Mouse (Mus musculus): ENCODE results near the gene Ppa2. TPM values are rescaled to one million over a fixed set of nuclear protein-coding genes. Genes with fewer than 3 reads are reported as not detected.

The Ppa2 gene
- polyA plus RNA-seq, 1 experiment = 48.5 TPM

GRCm38 (mm10) chr3:133336400-133336799 is 26.5 kb downstream of the Ppa2 start:
- 83% methylated on average over 7 of the region's 7 CpGs for WGBS
- H3K4me3 ChIP-seq (ENCODE audit: low read depth, low read length) = no peak overlapping the region
- peaks cover 4% of the 10 kb centered on the region; the same call in 1 of the 2 replicates for H3K4me1 ChIP-seq (ENCODE audit: control insufficient read depth, insufficient read depth, insufficient read length, low read length)
- no peak overlapping the region for H3K27ac ChIP-seq (ENCODE audit: insufficient read depth, low read depth, low read length)
- H3K36me3 ChIP-seq (ENCODE audit: control insufficient read depth, insufficient read depth, low read length) = peaks cover 11% of the 10 kb centered on the region
- no peaks in the 10 kb centered on the region for H3K27me3 ChIP-seq (ENCODE audit: control insufficient read depth, insufficient read depth, low read length)
- TF ChIP-seq POLR2A (IDR thresholded peaks at IDR 0.05; ENCODE audit: low read depth, low read length) (no peak), CTCF (IDR thresholded peaks at IDR 0.05; ENCODE audit: extremely low read depth, insufficient read length, insufficient replicate concordance, low read depth, low read length) (no peak)

- Histone ChIP-seq H3K27ac (ENCODE audit: insufficient read depth, low read depth, low read length) (no peak overlapping the region), H3K4me1 (ENCODE audit: control insufficient read depth, insufficient read depth, insufficient read length, low read length) (peaks cover 4% of the 10 kb centered on the region; the same call in 1 of the 2 replicates), H3K27me3 (ENCODE audit: control insufficient read depth, insufficient read depth, low read length) (no peaks in the 10 kb centered on the region), H3K36me3 (ENCODE audit: control insufficient read depth, insufficient read depth, low read length) (peaks cover 9% of the 10 kb centered on the region), H3K4me3 (ENCODE audit: low read depth, low read length) (no peak overlapping the region)
- 31% methylated on average over 9 of the region's 9 CpGs for WGBS
- TF ChIP-seq CTCF (IDR thresholded peaks at IDR 0.05; ENCODE audit: extremely low read depth, insufficient read length, insufficient replicate concordance, low read depth, low read length) (no peak), POLR2A (IDR thresholded peaks at IDR 0.05; ENCODE audit: low read depth, low read length) (no peak)
Observed at GRCm38 (mm10) chr3:133338851-133339356, 29.0 kb downstream of the Ppa2 start.

- no peaks in the 10 kb centered on the region for H3K27me3 ChIP-seq (ENCODE audit: control insufficient read depth, insufficient read depth, low read length)
- 20% methylated on average over 11 of the region's 11 CpGs for WGBS
- TF ChIP-seq CTCF (IDR thresholded peaks at IDR 0.05; ENCODE audit: extremely low read depth, insufficient read length, insufficient replicate concordance, low read depth, low read length) (no peak), POLR2A (IDR thresholded peaks at IDR 0.05; ENCODE audit: low read depth, low read length) (no peak)
- H3K4me3 ChIP-seq (ENCODE audit: low read depth, low read length) = no peak overlapping the region
- H3K27ac ChIP-seq (ENCODE audit: insufficient read depth, low read depth, low read length) = no peak overlapping the region
- H3K36me3 ChIP-seq (ENCODE audit: control insufficient read depth, insufficient read depth, low read length) = peaks cover 9% of the 10 kb centered on the region
- peaks cover 4% of the 10 kb centered on the region; the same call in 1 of the 2 replicates for H3K4me1 ChIP-seq (ENCODE audit: control insufficient read depth, insufficient read depth, insufficient read length, low read length)
Observed at GRCm38 (mm10) chr3:133339411-133339823, 29.5 kb downstream of the Ppa2 start.

- peaks cover 9% of the 10 kb centered on the region for H3K36me3 ChIP-seq (ENCODE audit: control insufficient read depth, insufficient read depth, low read length)
- TF ChIP-seq CTCF (IDR thresholded peaks at IDR 0.05; ENCODE audit: extremely low read depth, insufficient read length, insufficient replicate concordance, low read depth, low read length) (no peak), POLR2A (IDR thresholded peaks at IDR 0.05; ENCODE audit: low read depth, low read length) (no peak)
- H3K27me3 ChIP-seq (ENCODE audit: control insufficient read depth, insufficient read depth, low read length) = no peaks in the 10 kb centered on the region
- peaks cover 4% of the 10 kb centered on the region; the same call in 1 of the 2 replicates for H3K4me1 ChIP-seq (ENCODE audit: control insufficient read depth, insufficient read depth, insufficient read length, low read length)
- WGBS = 88% methylated on average over 11 of the region's 11 CpGs
- H3K27ac ChIP-seq (ENCODE audit: insufficient read depth, low read depth, low read length) = no peak overlapping the region
- H3K4me3 ChIP-seq (ENCODE audit: low read depth, low read length) = no peak overlapping the region
Observed at GRCm38 (mm10) chr3:133341106-133341505, 31.2 kb downstream of the Ppa2 start.

- H3K4me1 ChIP-seq (ENCODE audit: control insufficient read depth, insufficient read depth, insufficient read length, low read length) = no peaks in the 10 kb centered on the region
- no peak for TF ChIP-seq CTCF (IDR thresholded peaks at IDR 0.05; ENCODE audit: extremely low read depth, insufficient read length, insufficient replicate concordance, low read depth, low read length)
- H3K4me3 ChIP-seq (ENCODE audit: low read depth, low read length) = no peak overlapping the region
- H3K36me3 ChIP-seq (ENCODE audit: control insufficient read depth, insufficient read depth, low read length) = peaks cover 12% of the 10 kb centered on the region
- no peaks in the 10 kb centered on the region for H3K27me3 ChIP-seq (ENCODE audit: control insufficient read depth, insufficient read depth, low read length)
- 70% methylated on average over 7 of the region's 7 CpGs for WGBS
- H3K27ac ChIP-seq (ENCODE audit: insufficient read depth, low read depth, low read length) = no peak overlapping the region
Observed at GRCm38 (mm10) chr3:133347535-133347934, 37.6 kb downstream of the Ppa2 start.

GRCm38 (mm10) chr3:133348847-133349246 is 38.9 kb downstream of the Ppa2 start:
- no peak for TF ChIP-seq POLR2A (IDR thresholded peaks at IDR 0.05; ENCODE audit: low read depth, low read length)
- no peak for TF ChIP-seq CTCF (IDR thresholded peaks at IDR 0.05; ENCODE audit: extremely low read depth, insufficient read length, insufficient replicate concordance, low read depth, low read length)
- no peak overlapping the region for H3K4me3 ChIP-seq (ENCODE audit: low read depth, low read length)
- H3K27ac ChIP-seq (ENCODE audit: insufficient read depth, low read depth, low read length) = no peak overlapping the region
- H3K4me1 ChIP-seq (ENCODE audit: control insufficient read depth, insufficient read depth, insufficient read length, low read length) = no peaks in the 10 kb centered on the region
- peaks cover 12% of the 10 kb centered on the region for H3K36me3 ChIP-seq (ENCODE audit: control insufficient read depth, insufficient read depth, low read length)
- H3K27me3 ChIP-seq (ENCODE audit: control insufficient read depth, insufficient read depth, low read length) = no peaks in the 10 kb centered on the region
- 98% methylated on average over 2 of the region's 2 CpGs for WGBS

GRCm38 (mm10) chr3:133357426-133357974 is 47.6 kb downstream of the Ppa2 start:
- Histone ChIP-seq H3K4me3 (ENCODE audit: low read depth, low read length) (no peak overlapping the region), H3K36me3 (ENCODE audit: control insufficient read depth, insufficient read depth, low read length) (no peaks in the 10 kb centered on the region), H3K27me3 (ENCODE audit: control insufficient read depth, insufficient read depth, low read length) (no peaks in the 10 kb centered on the region), H3K4me1 (ENCODE audit: control insufficient read depth, insufficient read depth, insufficient read length, low read length) (peaks cover 3% of the 10 kb centered on the region; the same call in 1 of the 2 replicates), H3K27ac (ENCODE audit: insufficient read depth, low read depth, low read length) (0 out of 2 replicates have a peak overlapping the region, but pooled peaks have one; percentile 5)
- 36% methylated on average over 6 of the region's 6 CpGs for WGBS
- TF ChIP-seq CTCF (IDR thresholded peaks at IDR 0.05; ENCODE audit: extremely low read depth, insufficient read length, insufficient replicate concordance, low read depth, low read length) (no peak), POLR2A (IDR thresholded peaks at IDR 0.05; ENCODE audit: low read depth, low read length) (no peak)

All from small intestine, adult 2 months (tissue).